In the genomic region with DNA sequence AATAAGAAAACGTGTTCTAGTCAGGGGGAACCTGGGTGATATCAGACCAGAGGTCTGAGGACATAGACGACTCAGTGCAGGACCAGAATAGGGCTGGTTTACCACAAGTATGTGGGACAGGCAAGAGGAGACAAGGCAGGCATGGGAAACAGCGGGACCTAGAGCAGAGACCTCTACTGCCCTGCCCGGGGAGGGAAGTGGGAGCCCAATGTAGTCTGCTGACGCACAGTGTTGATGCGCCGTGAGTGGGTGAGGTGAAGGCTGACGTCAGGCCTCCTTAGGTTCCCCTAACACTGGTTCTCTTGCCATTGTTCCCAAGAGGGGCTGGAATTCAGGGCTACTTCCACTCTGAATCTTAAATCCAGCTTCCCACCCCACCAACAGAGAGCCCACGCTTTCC, we compare ENCODE assay signal across 7 mouse cellular contexts. TPM values are rescaled to one million over a fixed set of nuclear protein-coding genes. Genes with fewer than 3 reads are reported as not detected.
DNase-seq lines count a peak whose midpoint lies in the region; ATAC-seq and TF ChIP-seq lines count a peak whose summit lies in the region.

No protein-coding gene starts in this region.

- no peaks in the 10 kb centered on the region for H3K36me3 ChIP-seq in neural tube, embryonic 12.5 days
- H3K36me3 ChIP-seq in heart, adult 2 months (ENCODE audit: control insufficient read depth, insufficient read depth, low read length) = no peaks in the 10 kb centered on the region
- H3K36me3 ChIP-seq in limb, embryonic 13.5 days = no peaks in the 10 kb centered on the region
- H3K36me3 ChIP-seq in myocyte (ENCODE audit: control insufficient read depth, insufficient read depth) = no peaks in the 10 kb centered on the region

- intact Hi-C loops in heart, adult 2 months (cut with DNase I) = no loop called here

- no peak overlapping the region for H3ac ChIP-seq in myocyte (ENCODE audit: control insufficient read depth, insufficient read length)

- 0 out of 2 replicates have a peak overlapping the region, but pooled peaks have one; percentile 17 for H3K9ac ChIP-seq in neural tube, embryonic 12.5 days
- H3K9ac ChIP-seq in heart, adult 2 months (ENCODE audit: low read depth, low read length) = peak overlapping the region; percentile 37
- no peak overlapping the region for H3K9ac ChIP-seq in limb, embryonic 13.5 days

- ATAC-seq in neural tube, embryonic 12.5 days (ENCODE audit: low FRiP score, low read depth) = no peak
- ATAC-seq in limb, embryonic 13.5 days (ENCODE audit: low FRiP score, low read depth) = no peak

- no peaks in the 10 kb centered on the region for H3K9me3 ChIP-seq in neural tube, embryonic 12.5 days
- no peaks in the 10 kb centered on the region for H3K9me3 ChIP-seq in limb, embryonic 13.5 days

- H3K4me3 ChIP-seq in neural tube, embryonic 12.5 days = no peak overlapping the region
- H3K4me3 ChIP-seq in heart, adult 2 months = peak overlapping the region; percentile 33
- H3K4me3 ChIP-seq in limb, embryonic 13.5 days = no peak overlapping the region
- no peak overlapping the region for H3K4me3 ChIP-seq in myocyte

- peak overlapping the region; percentile 41 for H3K4me2 ChIP-seq in neural tube, embryonic 12.5 days (replicated peaks)
- H3K4me2 ChIP-seq in limb, embryonic 13.5 days (replicated peaks) = peak overlapping the region; percentile 19
- peak overlapping the region; percentile 48 for H3K4me2 ChIP-seq in myocyte (ENCODE audit: low read depth)

- TF ChIP-seq POLR2A in heart, adult 2 months (IDR thresholded peaks at IDR 0.05; ENCODE audit: insufficient read depth, low read depth, low read length) = peak; percentile 49; the same call in 1 of the 2 replicates
- no peak for TF ChIP-seq POLR2A in myocyte (IDR thresholded peaks at IDR 0.05; ENCODE audit: insufficient read length, low read depth)

- DNase-seq in neural tube, embryonic 10.5 days (ENCODE audit: extremely low spot score, low spot score) = no peak
- DNase-seq in heart, adult 2 months = peak in 1 of 2 experiments; percentile 51
- DNase-seq in layer of hippocampus, adult 11-12 months (ENCODE audit: low spot score) = no peak
- DNase-seq in thymus, adult 18-20 months = no peak

- TF ChIP-seq EP300 in heart, adult 2 months (IDR thresholded peaks at IDR 0.05; ENCODE audit: insufficient read depth, low read depth, low read length) = no peak

- no peak for TF ChIP-seq CTCF in heart, adult 2 months (IDR thresholded peaks at IDR 0.05)

- 55% methylated on average over 9 of the region's 9 CpGs for WGBS in neural tube, embryonic 12.5 days
- WGBS in heart, adult 2 months = 36% methylated on average over 9 of the region's 9 CpGs
- 55% methylated on average over 9 of the region's 9 CpGs for WGBS in limb, embryonic 13.5 days

- H3K79me2 ChIP-seq in heart, adult 2 months (replicated peaks; ENCODE audit: control insufficient read depth, insufficient read depth, low read length) = no peaks in the 10 kb centered on the region
- H3K79me2 ChIP-seq in myocyte (ENCODE audit: control insufficient read depth, insufficient read depth) = peaks cover 43% of the 10 kb centered on the region

- no peak overlapping the region for H3K27ac ChIP-seq in neural tube, embryonic 12.5 days
- peak overlapping the region; percentile 2 for H3K27ac ChIP-seq in heart, adult 2 months
- H3K27ac ChIP-seq in limb, embryonic 13.5 days = no peak overlapping the region

- H3K4me1 ChIP-seq in neural tube, embryonic 12.5 days = peaks cover 67% of the 10 kb centered on the region
- H3K4me1 ChIP-seq in heart, adult 2 months (ENCODE audit: control insufficient read depth, insufficient read depth, low read length) = peaks cover 13% of the 10 kb centered on the region
- peaks cover 78% of the 10 kb centered on the region for H3K4me1 ChIP-seq in limb, embryonic 13.5 days

- H3K27me3 ChIP-seq in neural tube, embryonic 12.5 days (replicated peaks) = no peaks in the 10 kb centered on the region
- no peaks in the 10 kb centered on the region for H3K27me3 ChIP-seq in heart, adult 2 months (ENCODE audit: control insufficient read depth, insufficient read depth, low read length)
- no peaks in the 10 kb centered on the region for H3K27me3 ChIP-seq in limb, embryonic 13.5 days
- H3K27me3 ChIP-seq in myocyte (ENCODE audit: control insufficient read depth, insufficient read depth, insufficient read length) = no peaks in the 10 kb centered on the region

TF ChIP-seq in myocyte, 11 proteins besides CTCF, POLR2A, EP300 and RAD21:
- no peak for TF ChIP-seq E2F4 (IDR thresholded peaks at IDR 0.05; ENCODE audit: insufficient read depth)
- no peak for TF ChIP-seq REST (IDR thresholded peaks at IDR 0.05; ENCODE audit: insufficient read depth, insufficient read length)
- no peak for TF ChIP-seq CEBPB (IDR thresholded peaks at IDR 0.05; ENCODE audit: insufficient read depth, poor library complexity, severe bottlenecking)
- peak in 1 of 3 experiments; percentile 14 for TF ChIP-seq MYOD1 (IDR thresholded peaks at IDR 0.05; ENCODE audit: control insufficient read depth in 1 of 3, insufficient read length in 2 of 3, low read depth in 2 of 3)
TF ChIP-seq in myocyte: peak in this region for 1.

RNA-seq across cellular contexts. Expression of gene Ece1, which starts 2.7 kb away (rescaled TPM):
- polyA plus RNA-seq in neural tube, embryonic 12.5 days (2016; fragmentation: Nextera tagmentation; extraction: Ambion mirVana) = 24.7 and 27.4 TPM in 2 replicates
- 100 to 1,000 TPM; 102 to 120 TPM for total RNA-seq in heart, adult 2 months (2021)
- 23.3 and 27.3 TPM in 2 replicates for polyA plus RNA-seq in heart, adult 2 months (2012; rRNA removed)
- 29.2 and 31.4 TPM in 2 replicates for polyA plus RNA-seq in limb, embryonic 13.5 days (2015; fragmentation: Nextera tagmentation; extraction: Ambion mirVana)
- 69.9 TPM for polyA plus RNA-seq in myocyte (2012; fragmentation: generic; extraction: Trizol)
